Mouse (Mus musculus) kidney, adult 2 months (tissue): ENCODE results near the gene Smyd3. TPM values are rescaled to one million over a fixed set of nuclear protein-coding genes. Genes with fewer than 3 reads are reported as not detected.
"Not testable (repeated sequence)": the region's sequence is repeated elsewhere in the genome, so short reads cannot be mapped to it uniquely, and the experiment has no call there.

Experiments used
- DNase-seq: peaks from one replicate; pipeline ENCODE4 v3.0.0; 2021
- H3K27ac ChIP-seq: fragments of 200-500 bp; 2 replicates; pipeline ENCODE4 v1.5.1; 2012; ENCODE audit warnings: low read depth, low read length, control low read depth, inconsistent platforms; ENCODE audit not compliant: insufficient read depth
- H3K27me3 ChIP-seq: fragments of 200-500 bp; replicated peaks from 2 replicates; pipeline ENCODE4 v1.6.1; 2012; ENCODE audit warnings: mild to moderate bottlenecking, moderate library complexity, low read length, inconsistent platforms; ENCODE audit not compliant: control insufficient read depth, insufficient read depth
- H3K36me3 ChIP-seq: fragments of 200-500 bp; 2 replicates; pipeline ENCODE4 v1.6.1; 2012; ENCODE audit warnings: mild to moderate bottlenecking, moderate library complexity, low read length, inconsistent platforms; ENCODE audit not compliant: control insufficient read depth, insufficient read depth
- H3K4me1 ChIP-seq: fragments of 200-500 bp; 2 replicates; pipeline ENCODE4 v1.6.1; 2011; ENCODE audit warnings: low read length; ENCODE audit not compliant: control insufficient read depth, insufficient read depth
- H3K4me3 ChIP-seq: fragments of 200-500 bp; 2 replicates; pipeline ENCODE4 v1.5.1; 2011; ENCODE audit warnings: mild to moderate bottlenecking, low read depth, low read length, control low read depth; ENCODE audit not compliant: insufficient read depth
- CTCF ChIP-seq: fragments of 200-500 bp; conservative IDR thresholded peaks from 2 replicates; pipeline ENCODE4 v1.5.1; 2011; ENCODE audit warnings: low read depth, mild to moderate bottlenecking, control low read depth, low read length, moderate library complexity, mixed read lengths; ENCODE audit not compliant: insufficient read depth, insufficient read length
- POLR2A ChIP-seq: fragments of 200-500 bp; IDR thresholded peaks from one replicate; pipeline ENCODE4 v1.6.1; 2011; ENCODE audit warnings: low read depth, low read length, control low read depth
- WGBS: fragments of 180-500 bp; shearing (Covaris S2); methylation state at CpG from one replicate; pipeline ENCODE4 v1.1.7; 2018; 5-methylcytosine and 5-hydroxymethylcytosine counted together
- polyA plus RNA-seq: library from polyadenylated mRNA; depleted of rRNA; stranded (reverse); fragments of >200 nt; gene quantifications from 2 replicates; pipeline ENCODE4 v1.2.3, GENCODE M21; 2012

Smyd3 gene
- polyA plus RNA-seq, 1 experiment, result 5.2 TPM

DNA sequence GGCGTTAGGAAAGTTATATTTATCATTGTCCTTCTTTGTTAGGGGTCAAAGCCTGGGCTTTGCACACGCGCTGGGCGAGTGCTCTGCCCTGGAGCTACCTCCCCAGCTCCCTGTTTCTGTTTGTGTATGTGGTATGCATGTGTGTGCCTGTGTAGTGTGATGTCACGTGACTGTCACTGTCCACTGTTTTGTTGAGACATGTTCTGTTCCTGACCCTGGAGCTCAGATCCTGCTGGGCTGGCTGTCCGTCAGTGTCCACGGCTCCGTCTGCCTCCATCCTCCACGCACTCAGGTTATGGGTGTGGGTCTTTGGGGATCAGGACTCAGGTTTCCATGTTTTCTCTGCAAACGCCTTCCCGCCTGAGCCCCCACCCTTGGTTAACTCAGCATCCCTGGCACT is 30.4 kb upstream of the Smyd3 start:
- Histone ChIP-seq H3K4me3 (no peak overlapping the region), H3K4me1 (peaks cover 14% of the 10 kb centered on the region; the same call in 1 of the 2 replicates), H3K27ac (no peak overlapping the region), H3K27me3 (no peaks in the 10 kb centered on the region), H3K36me3 (no peaks in the 10 kb centered on the region)
- DNase-seq, result no peak
- TF ChIP-seq CTCF, result no peak
- no peak for TF ChIP-seq POLR2A
- 78% methylated on average over 11 of the region's 11 CpGs for WGBS

DNA sequence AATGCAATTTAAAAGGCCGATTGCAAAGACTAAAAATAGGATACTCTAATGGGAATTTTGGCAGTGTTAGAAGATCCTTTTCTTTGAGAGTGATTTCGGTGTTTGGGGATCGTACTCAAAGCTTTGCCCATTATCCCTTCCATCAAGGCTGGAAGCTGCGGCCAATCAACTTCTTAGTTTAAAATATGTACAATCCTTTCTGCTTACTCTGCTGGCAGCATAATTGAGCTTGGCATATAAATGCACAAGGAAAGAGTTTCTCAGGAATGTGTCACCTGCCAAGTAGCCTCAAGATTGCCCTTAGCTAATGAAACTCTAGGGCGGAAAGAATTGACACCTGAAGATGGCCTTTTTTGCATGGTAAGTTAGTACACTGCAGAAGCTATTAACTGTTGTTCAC is 29.3 kb upstream of the Smyd3 start:
- H3K36me3 ChIP-seq, result no peaks in the 10 kb centered on the region
- no peak overlapping the region for H3K27ac ChIP-seq
- DNase-seq, result peak; percentile 46
- WGBS, result 8% methylated on average over 5 of the region's 5 CpGs
- H3K27me3 ChIP-seq, result no peaks in the 10 kb centered on the region
- H3K4me3 ChIP-seq, result peak overlapping the region; percentile 14; the same call in 1 of the 2 replicates
- no peak for TF ChIP-seq POLR2A
- TF ChIP-seq CTCF, result no peak
- peaks cover 11% of the 10 kb centered on the region; the same call in 1 of the 2 replicates for H3K4me1 ChIP-seq

- no peak for DNase-seq
- no peaks in the 10 kb centered on the region for H3K27me3 ChIP-seq
- peaks cover 11% of the 10 kb centered on the region; the same call in 1 of the 2 replicates for H3K4me1 ChIP-seq
- H3K36me3 ChIP-seq, result no peaks in the 10 kb centered on the region
- peak overlapping the region; percentile 78 for H3K27ac ChIP-seq
- WGBS, result under 1% methylated on average over 44 of the region's 44 CpGs
- peak overlapping the region; percentile 83 for H3K4me3 ChIP-seq
- TF ChIP-seq POLR2A (no peak), CTCF (no peak)
These were observed 28.7 kb upstream of the Smyd3 start for GRCm38 (mm10) chr1:179546551-179546917.

DNA sequence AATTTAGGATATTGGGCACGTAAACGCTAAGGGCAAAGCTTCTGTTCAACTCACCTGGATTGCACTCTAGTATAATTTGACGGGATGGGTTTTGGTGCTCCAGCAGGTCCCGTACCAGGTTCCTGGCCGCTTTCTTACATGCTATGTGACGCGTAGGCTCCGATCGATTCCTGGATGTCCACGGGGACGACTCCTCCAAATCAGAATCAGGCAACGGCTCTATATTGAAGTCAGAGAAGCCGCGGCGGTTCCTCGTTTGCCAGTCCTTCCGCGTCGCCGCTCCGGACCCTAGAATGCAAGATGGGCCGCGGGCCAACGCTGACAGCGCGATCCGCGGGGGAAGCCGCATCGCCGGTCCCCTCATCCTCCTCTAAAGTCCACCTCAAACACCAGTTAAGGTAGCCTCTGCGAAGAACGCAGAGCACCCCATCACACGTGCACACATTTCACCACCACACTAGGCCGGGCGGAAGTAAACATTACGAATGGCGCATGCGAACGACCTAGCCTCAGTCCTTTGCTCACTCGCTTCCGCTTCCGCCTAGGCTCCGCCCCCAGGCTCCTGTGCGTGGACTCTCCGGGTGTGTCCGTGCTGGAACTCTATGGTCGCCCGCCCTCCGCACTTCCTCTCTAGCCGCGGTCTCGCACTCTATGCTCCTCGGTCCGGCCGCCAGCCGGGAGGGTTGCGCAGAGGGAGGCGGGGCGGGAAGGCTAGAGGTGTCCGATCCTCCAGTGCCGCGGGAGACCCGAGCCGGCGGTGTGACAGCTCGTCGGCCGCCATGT is 28.1 kb upstream of the Smyd3 start, which contains the start of the genes Tfb2m and Cnst:
Gene Tfb2m, minus strand, starts transcription at position 500 of the 783 bp plus-strand sequence.
Gene Cnst, plus strand, starts transcription at position 603 of the 783 bp plus-strand sequence.
- H3K27me3 ChIP-seq, H3K36me3 ChIP-seq: not testable (repeated sequence)
- Histone ChIP-seq H3K27ac (peak within 1 kb of the TSS; percentile 78), H3K4me1 (peaks cover 11% of the 10 kb centered on the region; the same call in 1 of the 2 replicates), H3K4me3 (peak within 1 kb of the TSS; percentile 83)
- DNase-seq, result peak; percentile 100
- under 1% methylated on average over 69 of the region's 69 CpGs for WGBS

GRCm38 (mm10) chr1:179541502-179541901 is 23.7 kb upstream of the Smyd3 start:
- no peak for DNase-seq
- no peak overlapping the region for H3K27ac ChIP-seq

GRCm38 (mm10) chr1:179539887-179540286 is 22.0 kb upstream of the Smyd3 start:
- TF ChIP-seq CTCF, result no peak
- TF ChIP-seq POLR2A, result no peak
- whole genome bisulfite sequencing, result 42% methylated on average over 3 of the region's 3 CpGs
- Histone ChIP-seq H3K27ac (no peak overlapping the region), H3K27me3 (no peaks in the 10 kb centered on the region), H3K4me3 (no peak overlapping the region), H3K4me1 (no peaks in the 10 kb centered on the region), H3K36me3 (no peaks in the 10 kb centered on the region; the same call in 1 of the 2 replicates)
- peak; percentile 23 for DNase-seq

More at GRCm38 (mm10) chr1:179541502-179541901, 23.7 kb upstream of the Smyd3 start:
- no peaks in the 10 kb centered on the region for H3K27me3 ChIP-seq
- WGBS, result 64% methylated on average over 3 of the region's 3 CpGs
- no peak overlapping the region for H3K4me3 ChIP-seq
- TF ChIP-seq CTCF (peak; percentile 37; the same call in 1 of the 2 replicates), POLR2A (no peak)
- peaks cover 6% of the 10 kb centered on the region; the same call in 1 of the 2 replicates for H3K4me1 ChIP-seq
- H3K36me3 ChIP-seq, result no peaks in the 10 kb centered on the region; the same call in 1 of the 2 replicates

DNA sequence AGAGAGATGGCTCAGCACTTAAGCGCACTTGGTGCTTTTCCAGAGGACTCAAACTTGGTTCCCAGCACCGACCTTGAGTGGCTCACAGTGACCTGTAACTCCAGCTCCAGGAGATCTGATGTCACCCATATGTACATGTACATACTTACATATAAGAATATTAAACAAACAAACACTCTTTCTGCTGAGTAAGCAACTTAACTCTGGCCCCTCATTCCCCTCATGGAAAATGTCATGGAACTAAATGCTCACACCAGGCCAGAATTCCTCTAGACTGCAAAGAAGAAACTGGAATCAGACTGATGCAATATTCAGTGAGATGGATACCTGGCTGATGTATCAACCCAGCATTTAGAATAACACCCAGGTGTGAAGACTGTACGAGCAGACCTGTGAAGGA is 21.2 kb upstream of the Smyd3 start:
- 91% methylated on average over 3 of the region's 3 CpGs for whole genome bisulfite sequencing
- DNase-seq, result no peak
- H3K36me3 ChIP-seq, result no peaks in the 10 kb centered on the region; the same call in 1 of the 2 replicates
- no peak overlapping the region for H3K27ac ChIP-seq
- no peaks in the 10 kb centered on the region for H3K27me3 ChIP-seq
- no peaks in the 10 kb centered on the region for H3K4me1 ChIP-seq
- TF ChIP-seq POLR2A (no peak), CTCF (no peak)
- no peak overlapping the region for H3K4me3 ChIP-seq
